Mouse (Mus musculus): Measurements from ENCODE around the gene Tgfbrap1.

The Tgfbrap1 gene

GRCm38 (mm10) chr1:43010461-43010860 is 88.0 kb downstream of the Tgfbrap1 start:
- DNase-seq = no peak

GRCm38 (mm10) chr1:43006524-43006923 is 91.9 kb downstream of the Tgfbrap1 start:
- DNase-seq = no peak

GRCm38 (mm10) chr1:43006051-43006514 is 92.4 kb downstream of the Tgfbrap1 start:
- no peak for DNase-seq

Measured in cerebellum, adult 18-20 months (tissue).